Mouse (Mus musculus): Measurements from ENCODE around the gene Vegfa.

DNA sequence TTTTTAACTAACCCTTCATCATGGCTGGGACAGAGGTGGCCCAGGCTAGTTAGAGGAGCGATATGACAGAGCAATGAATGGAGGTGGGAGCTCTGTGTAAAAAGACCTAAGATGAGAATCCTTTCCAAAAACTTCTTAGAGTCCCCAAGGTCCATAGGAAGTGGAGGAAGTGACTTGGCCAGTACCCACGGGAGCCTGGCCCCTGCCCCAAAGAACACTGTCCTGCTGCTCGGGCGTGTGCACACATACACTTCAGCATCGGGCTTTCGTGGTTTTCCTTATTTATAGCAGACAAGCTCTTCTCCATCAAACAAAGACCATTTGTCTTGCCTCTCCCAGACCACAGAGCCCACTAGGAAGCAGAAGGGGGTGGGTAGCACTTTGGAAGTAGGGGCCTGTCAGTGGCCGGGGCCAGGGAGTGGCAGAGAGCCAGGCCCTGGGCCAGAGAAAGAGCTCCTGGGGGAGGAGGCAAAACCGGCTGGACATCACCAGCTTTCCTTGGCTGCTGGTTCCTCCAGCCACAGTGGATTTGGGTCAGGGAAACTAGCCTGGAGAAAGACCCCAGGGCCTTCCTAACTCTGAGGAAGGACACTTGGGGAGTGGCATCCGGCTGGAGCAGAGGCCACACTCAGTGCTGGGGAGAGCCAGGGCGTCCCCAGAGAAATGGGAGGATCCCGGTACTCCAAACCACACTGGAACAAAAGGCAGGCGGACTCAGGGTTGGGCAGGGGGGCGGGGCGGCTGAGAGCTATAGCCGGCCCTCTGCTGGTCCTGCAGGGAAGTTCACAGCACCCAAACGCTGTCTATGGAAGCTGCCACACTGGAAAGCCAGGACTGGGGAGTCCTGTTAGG, 4.9 kb downstream of the Vegfa start:
- TF ChIP-seq CTCF (IDR thresholded peaks at IDR 0.05; ENCODE audit: low read depth, low read length) = peak; percentile 83
- TF ChIP-seq POLR2A (IDR thresholded peaks at IDR 0.05; ENCODE audit: extremely low read depth, insufficient read depth, low read length) = no peak

Data from liver, adult 2 months (tissue).